Mouse (Mus musculus) lung, postnatal 36 days (tissue): ENCODE data around the gene Lrwd1.

Experiments used
- DNase-seq: peaks from one replicate; pipeline ENCODE4 v3.0.0; 2022; ENCODE audit warnings: mixed read lengths

The Lrwd1 gene

GRCm38 (mm10) chr5:136135571-136136291 is at the start of gene Lrwd1, which contains the start of gene Alkbh4:
Lrwd1 (minus strand) TSS chr5:136136074.
Alkbh4 (plus strand) TSS chr5:136136146.
- DNase-seq: peak; percentile 99

GRCm38 (mm10) chr5:136183766-136184165 is 47.9 kb upstream of the Lrwd1 start:
- peak; percentile 18 for DNase-seq

- DNase-seq: no peak
These were observed 47.0 kb upstream of the Lrwd1 start for GRCm38 (mm10) chr5:136182830-136183229.

- DNase-seq: no peak
These were observed 46.2 kb upstream of the Lrwd1 start for GRCm38 (mm10) chr5:136182049-136182448.

GRCm38 (mm10) chr5:136181197-136181596 is 45.3 kb upstream of the Lrwd1 start:
- DNase-seq: no peak

GRCm38 (mm10) chr5:136179594-136179993 is 43.7 kb upstream of the Lrwd1 start:
- DNase-seq: peak; percentile 35

- DNase-seq: peak; percentile 95
These were observed 38.0 kb upstream of the Lrwd1 start for GRCm38 (mm10) chr5:136173606-136174463.

- DNase-seq: no peak
These were observed 37.1 kb upstream of the Lrwd1 start for GRCm38 (mm10) chr5:136172939-136173338.

- peak; percentile 69 for DNase-seq
These were observed 35.8 kb upstream of the Lrwd1 start for GRCm38 (mm10) chr5:136171363-136172341.

- DNase-seq: peak; percentile 90
These were observed 34.9 kb upstream of the Lrwd1 start, which contains the start of gene Orai2 for GRCm38 (mm10) chr5:136170512-136171362. Orai2 (minus strand) TSS chr5:136170713.

- peak; percentile 58 for DNase-seq
These were observed 34.0 kb upstream of the Lrwd1 start for GRCm38 (mm10) chr5:136169626-136170511.

GRCm38 (mm10) chr5:136168071-136168470 is 32.2 kb upstream of the Lrwd1 start:
- DNase-seq: no peak

- DNase-seq: peak; percentile 50
These were observed 31.4 kb upstream of the Lrwd1 start for GRCm38 (mm10) chr5:136167296-136167695.

GRCm38 (mm10) chr5:136165246-136165645 is 29.4 kb upstream of the Lrwd1 start:
- no peak for DNase-seq

- DNase-seq: no peak
These were observed 28.1 kb upstream of the Lrwd1 start for GRCm38 (mm10) chr5:136163807-136164474.

GRCm38 (mm10) chr5:136160084-136160483 is 24.2 kb upstream of the Lrwd1 start:
- peak; percentile 66 for DNase-seq

GRCm38 (mm10) chr5:136155399-136155798 is 19.5 kb upstream of the Lrwd1 start:
- peak; percentile 38 for DNase-seq

GRCm38 (mm10) chr5:136152365-136152764 is 16.5 kb upstream of the Lrwd1 start:
- peak; percentile 40 for DNase-seq

GRCm38 (mm10) chr5:136149134-136149576 is 13.3 kb upstream of the Lrwd1 start:
- peak; percentile 25 for DNase-seq

- DNase-seq: no peak
These were observed 11.8 kb upstream of the Lrwd1 start for GRCm38 (mm10) chr5:136147704-136148103.
